Mouse (Mus musculus) neural tube, embryonic 12.5 days (tissue): ENCODE measurements around the gene Hist2h3c1. TPM values are rescaled to one million over a fixed set of nuclear protein-coding genes. Genes with fewer than 3 reads are reported as not detected.
A peak's percentile ranks its signal among the peaks of the same experiment; 100 is the strongest.
"Not testable (repeated sequence)": the region's sequence is repeated elsewhere in the genome, so short reads cannot be mapped to it uniquely, and the experiment has no call there.

ENCODE experiments used
- ATAC-seq: fragments of 200-750 bp; cut with Nextera tagmentation; 2 replicates; pipeline ENCODE4 v1.8.0; 2017; ENCODE audit warnings: low read depth, mild to moderate bottlenecking, moderate TSS enrichment, moderate library complexity; ENCODE audit not compliant: low FRiP score
- H3K27ac ChIP-seq: fragments of 300-500 bp; sonication (generic); 2 replicates; pipeline ENCODE4 v1.5.1; 2016
- H3K27me3 ChIP-seq: fragments of 300-500 bp; sonication (generic); replicated peaks from 2 replicates; pipeline ENCODE4 v1.6.1; 2016; ENCODE audit warnings: mild to moderate bottlenecking
- H3K36me3 ChIP-seq: fragments of 300-500 bp; sonication (generic); 2 replicates; pipeline ENCODE4 v1.6.1; 2016; ENCODE audit warnings: mild to moderate bottlenecking
- H3K4me1 ChIP-seq: fragments of 300-500 bp; sonication (generic); 2 replicates; pipeline ENCODE4 v1.6.1; 2016
- H3K4me2 ChIP-seq: fragments of 300-500 bp; sonication (generic); replicated peaks from 2 replicates; pipeline ENCODE4 v1.6.1; 2016; ENCODE audit warnings: mild to moderate bottlenecking
- H3K4me3 ChIP-seq: fragments of 300-500 bp; sonication (generic); 2 replicates; pipeline ENCODE4 v1.5.1; 2016
- H3K9ac ChIP-seq: fragments of 300-500 bp; sonication (generic); 2 replicates; pipeline ENCODE4 v1.6.1; 2016; ENCODE audit warnings: mild to moderate bottlenecking
- H3K9me3 ChIP-seq: fragments of 300-500 bp; sonication (generic); 2 replicates; pipeline ENCODE4 v1.6.1; 2016; ENCODE audit warnings: mild to moderate bottlenecking
- WGBS: fragments of 180-500 bp; shearing (Covaris S2); methylation state at CpG from one replicate; pipeline ENCODE4 v1.1.7; 2016; 5-methylcytosine and 5-hydroxymethylcytosine counted together
- polyA plus RNA-seq: library from polyadenylated mRNA; unstranded; fragments of >200 nt; fragmentation: Nextera tagmentation; extraction: Ambion mirVana; gene quantifications from 2 replicates; pipeline ENCODE4 v1.2.1, GENCODE M21; 2016

Hist2h3c1 gene
- polyA plus RNA-seq, 1 experiment from 2014 or later = 1.1 TPM

- Histone ChIP-seq H3K4me3 (no peak overlapping the region), H3K27me3 (no peaks in the 10 kb centered on the region), H3K36me3 (no peaks in the 10 kb centered on the region), H3K9me3 (no peaks in the 10 kb centered on the region), H3K4me2 (peak overlapping the region; percentile 78), H3K9ac (no peak overlapping the region), H3K4me1 (peaks cover 28% of the 10 kb centered on the region), H3K27ac (no peak overlapping the region)
- ATAC-seq = no peak
- WGBS = 75% methylated on average over 7 of the region's 7 CpGs
Measured at GRCm38 (mm10) chr3:96264404-96264949, 18.0 kb downstream of the Hist2h3c1 start.

- no peak overlapping the region for H3K27ac ChIP-seq
- H3K36me3 ChIP-seq = no peaks in the 10 kb centered on the region
- no peak overlapping the region for H3K4me3 ChIP-seq
- 87% methylated on average over 8 of the region's 8 CpGs for WGBS
- ATAC-seq = no peak
- peaks cover 28% of the 10 kb centered on the region for H3K4me1 ChIP-seq
- no peaks in the 10 kb centered on the region for H3K27me3 ChIP-seq
- no peaks in the 10 kb centered on the region for H3K9me3 ChIP-seq
- no peak overlapping the region for H3K9ac ChIP-seq
- no peak overlapping the region for H3K4me2 ChIP-seq
Measured at GRCm38 (mm10) chr3:96266132-96266710, 19.7 kb downstream of the Hist2h3c1 start.

GRCm38 (mm10) chr3:96267541-96267940 lies 21.1 kb downstream of the Hist2h3c1 start:
- Histone ChIP-seq H3K27me3 (no peaks in the 10 kb centered on the region), H3K4me3 (no peak overlapping the region), H3K4me1 (peaks cover 18% of the 10 kb centered on the region), H3K9ac (no peak overlapping the region), H3K4me2 (peak overlapping the region; percentile 52), H3K27ac (no peak overlapping the region), H3K36me3 (no peaks in the 10 kb centered on the region), H3K9me3 (no peaks in the 10 kb centered on the region)
- 85% methylated on average over 4 of the region's 4 CpGs for WGBS
- no peak for ATAC-seq

GRCm38 (mm10) chr3:96268051-96268775 lies 21.7 kb downstream of the Hist2h3c1 start, which contains the start of gene Hist2h3b:
Gene Hist2h3b (plus strand): TSS chr3:96268654.
- peak; percentile 60 for ATAC-seq
- H3K27ac ChIP-seq = peak within 1 kb of the TSS; percentile 87
- H3K9me3 ChIP-seq = no peaks in the 10 kb centered on the region
- peaks cover 18% of the 10 kb centered on the region for H3K4me1 ChIP-seq
- H3K9ac ChIP-seq = peak within 1 kb of the TSS; percentile 68
- no peaks in the 10 kb centered on the region for H3K36me3 ChIP-seq
- 20% methylated on average over 30 of the region's 30 CpGs for WGBS
- no peaks in the 10 kb centered on the region for H3K27me3 ChIP-seq
- peak within 1 kb of the TSS; percentile 49 for H3K4me3 ChIP-seq
- peak within 1 kb of the TSS; percentile 74 for H3K4me2 ChIP-seq

- H3K9ac ChIP-seq = peak overlapping the region; percentile 68
- peak overlapping the region; percentile 74 for H3K4me2 ChIP-seq
- not testable (repeated sequence) for H3K36me3 ChIP-seq, H3K27me3 ChIP-seq, H3K9me3 ChIP-seq
- peak overlapping the region; percentile 87 for H3K27ac ChIP-seq
- H3K4me1 ChIP-seq = peaks cover 16% of the 10 kb centered on the region
- 2% methylated on average over 15 of the region's 44 CpGs for WGBS
- peak overlapping the region; percentile 37 for H3K4me3 ChIP-seq
- peak; percentile 56 for ATAC-seq
Measured at GRCm38 (mm10) chr3:96268776-96269378, 22.4 kb downstream of the Hist2h3c1 start.

GRCm38 (mm10) chr3:96269511-96270474 lies 23.3 kb downstream of the Hist2h3c1 start, which contains the start of gene Hist2h2bb:
Gene Hist2h2bb (plus strand): TSS chr3:96269752.
- Histone ChIP-seq H3K4me1 (peaks cover 8% of the 10 kb centered on the region), H3K9ac (peak within 1 kb of the TSS; percentile 68), H3K9me3 (no peaks in the 10 kb centered on the region), H3K4me2 (peak within 1 kb of the TSS; percentile 74), H3K27me3 (no peaks in the 10 kb centered on the region), H3K4me3 (peak within 1 kb of the TSS; percentile 49), H3K36me3 (no peaks in the 10 kb centered on the region), H3K27ac (peak within 1 kb of the TSS; percentile 87)
- peak; percentile 95 for ATAC-seq
- WGBS = under 1% methylated on average over 45 of the region's 45 CpGs

GRCm38 (mm10) chr3:96273591-96274465 lies 27.3 kb downstream of the Hist2h3c1 start:
- H3K4me2 ChIP-seq = no peak overlapping the region
- H3K4me1 ChIP-seq = no peaks in the 10 kb centered on the region; the same call in 1 of the 2 replicates
- H3K27me3 ChIP-seq = no peaks in the 10 kb centered on the region
- no peaks in the 10 kb centered on the region for H3K9me3 ChIP-seq
- no peak for ATAC-seq
- no peaks in the 10 kb centered on the region for H3K36me3 ChIP-seq
- H3K4me3 ChIP-seq = no peak overlapping the region
- no peak overlapping the region for H3K9ac ChIP-seq
- WGBS = 90% methylated on average over 17 of the region's 17 CpGs
- H3K27ac ChIP-seq = no peak overlapping the region

- H3K27ac ChIP-seq = no peak overlapping the region
- H3K27me3 ChIP-seq = 0 out of 2 replicates have a peak, but pooled peaks cover under 1% of the 10 kb centered on the region
- no peaks in the 10 kb centered on the region for H3K9me3 ChIP-seq
- H3K9ac ChIP-seq = peak overlapping the region; percentile 58
- no peak; the same call in 1 of the 2 replicates for ATAC-seq
- peak overlapping the region; percentile 43; the same call in 1 of the 2 replicates for H3K4me3 ChIP-seq
- H3K36me3 ChIP-seq = no peaks in the 10 kb centered on the region
- 14% methylated on average over 8 of the region's 8 CpGs for WGBS
- H3K4me1 ChIP-seq = no peaks in the 10 kb centered on the region; the same call in 1 of the 2 replicates
- H3K4me2 ChIP-seq = peak overlapping the region; percentile 82
Measured at GRCm38 (mm10) chr3:96277428-96277799, 30.9 kb downstream of the Hist2h3c1 start.

GRCm38 (mm10) chr3:96277800-96278624 lies 31.5 kb downstream of the Hist2h3c1 start:
- H3K36me3 ChIP-seq = no peaks in the 10 kb centered on the region
- H3K4me3 ChIP-seq = peak overlapping the region; percentile 43
- no peaks in the 10 kb centered on the region for H3K9me3 ChIP-seq
- peak overlapping the region; percentile 58 for H3K9ac ChIP-seq
- ATAC-seq = peak; percentile 97
- under 1% methylated on average over 49 of the region's 49 CpGs for WGBS
- no peaks in the 10 kb centered on the region; the same call in 1 of the 2 replicates for H3K4me1 ChIP-seq
- peak overlapping the region; percentile 82 for H3K4me2 ChIP-seq
- peak overlapping the region; percentile 70; the same call in 1 of the 2 replicates for H3K27ac ChIP-seq
- 0 out of 2 replicates have a peak, but pooled peaks cover 6% of the 10 kb centered on the region for H3K27me3 ChIP-seq

GRCm38 (mm10) chr3:96280660-96281059 lies 34.2 kb downstream of the Hist2h3c1 start:
- H3K4me1 ChIP-seq = no peaks in the 10 kb centered on the region; the same call in 1 of the 2 replicates
- peaks cover 15% of the 10 kb centered on the region; the same call in 1 of the 2 replicates for H3K27me3 ChIP-seq
- H3K27ac ChIP-seq = no peak overlapping the region
- WGBS = 58% methylated on average over 6 of the region's 6 CpGs
- no peak overlapping the region for H3K9ac ChIP-seq
- H3K4me3 ChIP-seq = no peak overlapping the region
- H3K36me3 ChIP-seq = no peaks in the 10 kb centered on the region
- H3K9me3 ChIP-seq = no peaks in the 10 kb centered on the region
- no peak overlapping the region for H3K4me2 ChIP-seq
- ATAC-seq = no peak
